Mouse (Mus musculus) urinary bladder, postnatal 10 days (tissue): ENCODE data around the gene Ptprf.

Source experiments
- DNase-seq: peaks from one replicate; pipeline ENCODE4 v3.0.0; 2022; ENCODE audit warnings: low spot score

The Ptprf gene

DNA sequence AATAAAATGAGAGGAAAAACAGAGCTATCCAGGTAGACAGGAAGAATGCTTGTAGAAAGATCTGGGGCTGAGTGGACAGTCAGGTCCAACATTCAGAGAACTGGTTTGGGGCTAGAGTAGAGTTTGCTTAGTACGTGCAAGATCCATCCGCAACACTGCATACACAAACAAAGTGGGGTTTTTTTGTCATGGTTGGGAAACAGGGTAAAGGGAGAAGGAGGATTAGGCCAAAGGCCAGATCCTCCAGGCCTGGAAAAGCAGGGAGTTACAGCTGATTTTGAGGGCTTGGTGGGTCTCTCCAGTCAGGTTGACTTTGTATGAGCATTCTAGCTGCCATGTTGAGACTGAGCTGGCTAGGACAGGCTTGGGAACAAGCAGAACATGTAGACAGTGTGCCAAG lies 85.3 kb downstream of the Ptprf start:
- DNase-seq, result no peak

DNA sequence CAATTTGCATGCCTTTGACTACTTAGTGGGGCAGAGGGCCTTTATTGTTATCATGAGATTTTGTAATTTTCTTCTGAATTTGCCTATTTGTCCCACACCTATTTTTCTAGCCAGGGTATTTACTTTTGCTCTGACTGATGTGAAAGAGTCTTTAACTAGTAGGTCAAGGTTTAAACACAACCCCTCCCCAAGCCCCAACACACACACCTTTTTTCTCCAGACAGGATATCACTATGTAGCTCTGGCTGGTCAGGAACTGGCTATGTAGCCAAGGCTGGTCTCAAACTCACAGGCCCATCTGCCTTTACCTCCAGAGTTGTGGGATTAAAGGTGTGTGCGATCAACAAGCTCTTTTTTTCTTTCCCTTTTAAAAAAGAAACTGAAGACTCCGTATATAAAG lies 92.1 kb downstream of the Ptprf start:
- no peak for DNase-seq

DNA sequence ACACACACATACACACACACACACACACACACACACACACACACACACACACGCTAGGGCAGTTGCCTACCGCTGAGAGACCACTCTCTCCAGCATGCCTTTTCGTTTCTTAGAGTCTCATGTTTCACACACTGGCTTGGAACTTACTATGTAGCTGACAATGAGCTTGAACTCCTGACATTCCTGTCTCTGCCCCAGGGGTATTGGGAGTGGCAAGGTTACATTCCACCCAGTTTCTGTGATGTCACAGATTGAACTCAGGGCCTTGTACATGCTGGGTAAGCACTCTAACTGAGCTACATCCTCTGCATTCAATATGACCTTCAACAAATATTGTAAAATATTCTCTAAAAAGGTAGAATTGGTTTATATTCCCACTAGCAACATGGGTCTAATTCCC lies 92.6 kb downstream of the Ptprf start:
- no peak for DNase-seq

DNA sequence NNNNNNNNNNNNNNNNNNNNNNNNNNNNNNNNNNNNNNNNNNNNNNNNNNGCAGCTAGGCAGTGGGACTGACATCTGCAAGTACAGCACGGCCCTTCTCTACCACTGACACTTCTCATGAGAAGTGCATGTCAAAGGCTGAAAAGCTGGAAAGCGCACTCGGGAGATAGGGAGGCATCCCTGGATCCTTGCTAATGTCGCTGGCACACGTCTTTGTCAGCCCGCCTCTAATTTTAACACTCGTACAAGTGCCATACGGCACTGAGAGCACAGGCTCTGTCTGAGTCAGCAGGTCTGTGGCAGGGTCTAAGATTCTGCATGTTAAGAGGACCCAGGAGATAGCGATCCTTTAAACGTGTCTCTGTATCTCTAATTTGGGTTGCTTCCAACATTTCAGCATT lies 95.0 kb downstream of the Ptprf start:
- no peak for DNase-seq

DNA sequence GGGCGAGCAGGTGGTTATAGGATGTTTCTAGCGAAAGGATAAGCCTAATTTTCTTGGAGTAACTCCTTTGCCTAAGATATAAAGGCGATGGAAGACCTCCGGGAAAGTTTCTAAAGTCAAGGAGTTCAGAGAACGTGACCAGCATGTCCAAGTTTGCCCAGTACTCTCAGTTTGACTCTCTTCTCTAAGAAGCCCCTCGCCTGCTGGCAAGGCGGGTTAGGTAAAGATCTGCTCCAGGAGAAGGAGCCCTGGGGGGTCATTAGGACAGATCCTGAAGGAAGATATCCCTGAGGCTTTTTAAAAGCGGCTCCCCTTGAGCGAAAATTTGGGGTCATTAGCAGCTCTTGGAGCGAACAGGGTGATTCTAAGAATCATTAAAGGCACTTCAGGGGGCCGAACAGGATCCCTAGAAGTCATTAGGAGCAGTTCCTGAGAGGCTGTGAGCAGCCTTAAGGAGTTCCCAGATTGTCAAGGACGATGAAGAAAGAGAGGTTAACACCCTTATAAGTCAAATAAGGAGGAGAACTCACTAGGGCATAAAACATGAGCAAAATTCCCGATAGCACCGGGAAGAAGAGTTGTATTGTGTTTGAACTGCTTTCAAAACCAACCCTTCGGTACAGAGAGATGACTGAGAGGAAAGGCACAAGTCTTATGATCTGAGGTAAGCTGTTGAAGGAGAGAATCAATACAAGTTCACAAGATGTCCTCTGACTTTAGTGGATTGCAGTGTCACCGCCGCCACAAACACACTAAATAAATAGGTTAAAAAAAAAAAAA lies 110.7 kb downstream of the Ptprf start:
- no peak for DNase-seq

DNA sequence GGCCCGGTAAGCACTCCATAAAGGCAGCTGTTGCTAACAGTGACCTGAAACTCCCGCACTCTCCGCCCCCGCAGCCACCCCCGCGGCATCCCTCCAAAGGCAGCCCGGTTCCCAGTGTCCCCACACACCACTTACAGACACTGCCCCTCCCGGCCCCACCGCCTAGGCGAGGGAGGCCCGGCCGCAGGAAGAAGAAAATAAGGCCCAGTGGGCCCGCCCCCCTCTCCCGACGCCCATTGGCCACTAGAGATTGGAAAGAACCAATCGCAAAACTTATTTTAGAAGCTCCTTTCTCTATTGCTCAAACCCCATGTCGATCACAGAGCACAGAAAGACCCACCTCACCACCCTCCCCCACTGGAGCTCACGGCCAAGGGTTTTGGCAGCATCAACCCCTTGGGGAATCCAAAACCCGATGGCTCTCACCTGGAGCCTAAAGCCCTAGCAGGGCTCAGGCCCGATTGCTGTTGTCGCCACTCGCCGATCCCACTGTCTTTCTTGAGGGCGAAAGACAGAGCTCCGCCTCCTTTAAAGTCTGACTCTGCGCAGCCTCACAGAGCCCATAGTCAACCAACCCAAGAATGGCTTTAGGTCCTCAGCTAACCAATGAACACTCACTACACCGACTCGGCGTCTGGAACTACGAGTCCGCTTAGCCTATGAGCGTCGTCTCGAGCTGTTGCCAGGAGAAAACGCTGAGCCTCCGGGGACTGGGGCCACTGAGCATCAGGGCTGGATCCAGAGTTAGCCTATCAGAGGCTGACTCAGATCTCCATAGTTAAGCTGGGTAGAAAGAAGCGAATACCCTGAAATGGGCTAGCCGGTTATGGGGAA lies 111.5 kb downstream of the Ptprf start, which contains the start of gene Kdm4a:
Gene Kdm4a (minus strand): TSS at position 577 of the 834 bp plus-strand sequence.
- DNase-seq, result peak; percentile 58

DNA sequence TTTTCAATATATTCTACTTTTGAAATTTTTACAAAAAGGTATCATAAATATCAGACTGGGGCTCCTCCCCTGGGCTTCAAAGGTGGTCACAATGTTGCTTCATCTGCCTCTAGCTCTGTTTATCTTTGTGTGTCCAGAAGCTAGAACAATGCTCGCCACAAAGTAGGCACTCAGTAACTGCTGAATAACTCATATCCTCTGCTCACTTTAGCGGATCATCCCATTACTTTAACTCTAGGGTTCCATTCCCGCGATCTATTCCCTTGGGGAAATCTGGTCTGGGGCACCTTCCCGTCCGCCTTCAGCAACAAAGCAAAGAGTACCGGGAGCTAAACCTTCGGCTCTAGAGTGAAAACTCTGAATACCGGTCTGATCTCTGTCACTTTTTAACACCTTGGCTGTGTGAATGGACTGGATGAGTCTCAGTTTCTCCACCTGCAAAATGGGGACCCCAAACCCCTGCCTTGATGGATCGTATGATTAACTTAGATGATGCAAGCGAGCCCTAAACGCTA lies 112.2 kb downstream of the Ptprf start:
- DNase-seq, result no peak

DNA sequence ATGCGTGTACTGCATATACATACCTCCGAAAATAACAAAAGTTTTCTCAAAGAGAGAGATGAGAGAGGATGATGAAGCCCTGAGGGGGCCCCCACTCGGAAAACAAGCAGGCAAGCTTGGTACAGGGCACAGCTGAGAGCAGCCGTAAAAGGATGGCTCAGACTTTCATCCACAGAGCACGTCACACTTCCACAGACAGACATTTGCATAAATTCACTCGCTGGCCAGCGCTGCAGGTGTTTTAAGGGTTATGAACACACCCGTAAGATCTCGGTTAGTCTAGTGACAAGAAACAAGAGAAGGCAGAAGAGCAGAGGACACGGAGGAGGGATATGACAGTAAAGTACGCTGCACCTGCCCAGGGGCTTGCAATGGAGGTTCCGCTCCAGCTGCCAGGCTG lies 118.7 kb downstream of the Ptprf start:
- no peak for DNase-seq

DNA sequence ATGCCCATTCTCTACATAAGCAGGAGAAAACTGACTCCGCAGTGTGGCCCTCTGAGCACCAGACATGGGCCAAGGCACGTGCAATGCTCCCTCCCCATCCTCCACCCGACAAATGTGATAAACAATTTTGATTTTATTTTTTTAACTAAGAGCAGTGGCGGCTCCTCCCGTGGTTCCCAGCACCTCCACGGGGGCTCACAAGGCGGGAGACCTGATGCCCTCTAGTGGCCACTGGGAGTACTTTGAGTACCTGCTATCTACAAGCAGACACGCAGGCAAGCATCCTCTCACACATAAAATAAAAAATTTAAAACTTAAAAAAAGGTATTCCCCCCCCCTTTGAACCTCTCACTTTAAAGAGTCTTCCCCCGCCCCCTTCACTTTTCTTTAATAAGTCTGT lies 120.2 kb downstream of the Ptprf start:
- no peak for DNase-seq

DNA sequence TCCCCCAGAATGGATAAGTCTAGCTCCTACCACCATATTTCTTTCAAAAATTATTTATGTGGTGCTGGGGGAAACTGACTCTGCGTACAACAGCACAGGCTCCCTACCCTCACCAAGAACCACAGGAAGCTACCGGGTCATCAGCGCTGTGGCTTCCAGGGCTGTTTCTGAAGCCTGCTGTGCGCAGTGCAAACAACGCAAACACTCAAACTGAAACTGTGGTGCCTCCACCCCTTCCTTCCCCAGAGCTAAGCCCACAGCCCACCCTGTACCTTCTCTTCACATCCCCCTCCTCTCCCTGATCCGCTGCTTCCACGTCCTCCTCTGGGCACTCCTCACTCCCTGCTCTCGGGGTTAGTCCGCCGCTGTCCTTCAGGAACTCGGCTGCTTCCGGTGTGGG lies 129.1 kb downstream of the Ptprf start:
- DNase-seq, result no peak
